Mouse (Mus musculus): Measurements from ENCODE around the gene Kazald1. TPM values are rescaled to one million over a fixed set of nuclear protein-coding genes. Genes with fewer than 3 reads are reported as not detected.

The Kazald1 gene
- polyA plus RNA-seq, 1 experiment: 10.4 TPM

GRCm38 (mm10) chr19:45047935-45048643 is 27.0 kb upstream of the Kazald1 start:
- WGBS: under 1% methylated on average over 11 of the region's 11 CpGs

GRCm38 (mm10) chr19:45048644-45049365 is 26.2 kb upstream of the Kazald1 start:
- TF ChIP-seq CTCF (IDR thresholded peaks at IDR 0.05; ENCODE audit: insufficient read depth, low read length): no peak
- TF ChIP-seq POLR2A (IDR thresholded peaks at IDR 0.05; ENCODE audit: borderline replicate concordance, extremely low read depth, low read depth, low read length): no peak
- DNase-seq: no peak
- Histone ChIP-seq H3K4me1 (ENCODE audit: control insufficient read depth, insufficient read depth, low read length) (peaks cover 6% of the 10 kb centered on the region; the same call in 1 of the 2 replicates), H3K4me3 (replicated peaks; ENCODE audit: extremely low read depth, low read depth, low read length) (peak overlapping the region; percentile 91)
- 68% methylated on average over 12 of the region's 12 CpGs for WGBS

More at GRCm38 (mm10) chr19:45047935-45048643, 27.0 kb upstream of the Kazald1 start:
- H3K4me1 ChIP-seq (ENCODE audit: control insufficient read depth, insufficient read depth, low read length): peaks cover 6% of the 10 kb centered on the region; the same call in 1 of the 2 replicates
- TF ChIP-seq CTCF (IDR thresholded peaks at IDR 0.05; ENCODE audit: insufficient read depth, low read length): no peak
- no peak for TF ChIP-seq POLR2A (IDR thresholded peaks at IDR 0.05; ENCODE audit: borderline replicate concordance, extremely low read depth, low read depth, low read length)
- H3K4me3 ChIP-seq (replicated peaks; ENCODE audit: extremely low read depth, low read depth, low read length): peak overlapping the region; percentile 91
- no peak for DNase-seq

- H3K4me1 ChIP-seq (ENCODE audit: control insufficient read depth, insufficient read depth, low read length): peaks cover 6% of the 10 kb centered on the region; the same call in 1 of the 2 replicates
- no peak for DNase-seq
- no peak for TF ChIP-seq POLR2A (IDR thresholded peaks at IDR 0.05; ENCODE audit: borderline replicate concordance, extremely low read depth, low read depth, low read length)
- no peak for TF ChIP-seq CTCF (IDR thresholded peaks at IDR 0.05; ENCODE audit: insufficient read depth, low read length)
- no peak overlapping the region for H3K4me3 ChIP-seq (replicated peaks; ENCODE audit: extremely low read depth, low read depth, low read length)
- 66% methylated on average over 9 of the region's 9 CpGs for WGBS
Measured at GRCm38 (mm10) chr19:45049523-45049922, 25.5 kb upstream of the Kazald1 start.

GRCm38 (mm10) chr19:45053451-45053850 is 21.6 kb upstream of the Kazald1 start:
- no peak for TF ChIP-seq CTCF (IDR thresholded peaks at IDR 0.05; ENCODE audit: insufficient read depth, low read length)
- TF ChIP-seq POLR2A (IDR thresholded peaks at IDR 0.05; ENCODE audit: borderline replicate concordance, extremely low read depth, low read depth, low read length): no peak
- Histone ChIP-seq H3K4me1 (ENCODE audit: control insufficient read depth, insufficient read depth, low read length) (peaks cover 15% of the 10 kb centered on the region), H3K4me3 (replicated peaks; ENCODE audit: extremely low read depth, low read depth, low read length) (no peak overlapping the region)
- no peak for DNase-seq
- 78% methylated on average over 8 of the region's 8 CpGs for WGBS

GRCm38 (mm10) chr19:45054892-45055690 is 19.9 kb upstream of the Kazald1 start:
- Histone ChIP-seq H3K4me3 (replicated peaks; ENCODE audit: extremely low read depth, low read depth, low read length) (no peak overlapping the region), H3K4me1 (ENCODE audit: control insufficient read depth, insufficient read depth, low read length) (peaks cover 13% of the 10 kb centered on the region)
- 71% methylated on average over 6 of the region's 6 CpGs for WGBS
- no peak for DNase-seq
- TF ChIP-seq POLR2A (IDR thresholded peaks at IDR 0.05; ENCODE audit: borderline replicate concordance, extremely low read depth, low read depth, low read length) (no peak), CTCF (IDR thresholded peaks at IDR 0.05; ENCODE audit: insufficient read depth, low read length) (no peak)

- peaks cover 13% of the 10 kb centered on the region for H3K4me1 ChIP-seq (ENCODE audit: control insufficient read depth, insufficient read depth, low read length)
- DNase-seq: peak; percentile 18
- WGBS: 31% methylated on average over 4 of the region's 4 CpGs
- TF ChIP-seq CTCF (IDR thresholded peaks at IDR 0.05; ENCODE audit: insufficient read depth, low read length) (peak; percentile 42; the same call in 1 of the 2 replicates), POLR2A (IDR thresholded peaks at IDR 0.05; ENCODE audit: borderline replicate concordance, extremely low read depth, low read depth, low read length) (no peak)
- H3K4me3 ChIP-seq (replicated peaks; ENCODE audit: extremely low read depth, low read depth, low read length): no peak overlapping the region
Measured at GRCm38 (mm10) chr19:45056364-45056763, 18.7 kb upstream of the Kazald1 start.

- 37% methylated on average over 7 of the region's 7 CpGs for WGBS
- peak; percentile 26 for DNase-seq
- TF ChIP-seq POLR2A (IDR thresholded peaks at IDR 0.05; ENCODE audit: borderline replicate concordance, extremely low read depth, low read depth, low read length) (no peak), CTCF (IDR thresholded peaks at IDR 0.05; ENCODE audit: insufficient read depth, low read length) (no peak)
- H3K4me3 ChIP-seq (replicated peaks; ENCODE audit: extremely low read depth, low read depth, low read length): peak overlapping the region; percentile 19
- peaks cover 13% of the 10 kb centered on the region for H3K4me1 ChIP-seq (ENCODE audit: control insufficient read depth, insufficient read depth, low read length)
Measured at GRCm38 (mm10) chr19:45056908-45057698, 17.9 kb upstream of the Kazald1 start.

- TF ChIP-seq POLR2A (IDR thresholded peaks at IDR 0.05; ENCODE audit: borderline replicate concordance, extremely low read depth, low read depth, low read length) (no peak), CTCF (IDR thresholded peaks at IDR 0.05; ENCODE audit: insufficient read depth, low read length) (no peak)
- Histone ChIP-seq H3K4me1 (ENCODE audit: control insufficient read depth, insufficient read depth, low read length) (peaks cover 13% of the 10 kb centered on the region), H3K4me3 (replicated peaks; ENCODE audit: extremely low read depth, low read depth, low read length) (peak overlapping the region; percentile 89)
- WGBS: 17% methylated on average over 7 of the region's 7 CpGs
- no peak for DNase-seq
Measured at GRCm38 (mm10) chr19:45057724-45058112, 17.3 kb upstream of the Kazald1 start.

Measured in lung, adult 2 months (tissue).